Mouse (Mus musculus): ENCODE measurements around the gene Palm.

The Palm gene

GRCm38 (mm10) chr10:79772320-79772719 is 21.1 kb upstream of the Palm start:
- no peak for DNase-seq (ENCODE audit: low spot score in 2 of 2)

- DNase-seq (ENCODE audit: low spot score in 2 of 2): no peak
Measured at GRCm38 (mm10) chr10:79773208-79773607, 20.2 kb upstream of the Palm start.

GRCm38 (mm10) chr10:79774486-79775279 is 18.7 kb upstream of the Palm start:
- no peak for DNase-seq (ENCODE audit: low spot score in 2 of 2)

GRCm38 (mm10) chr10:79777103-79777531 is 16.3 kb upstream of the Palm start, which contains the start of gene Fstl3:
Fstl3 (plus strand) TSS chr10:79777272.
- peak in 1 of 2 experiments; percentile 36 for DNase-seq (ENCODE audit: low spot score in 2 of 2)

GRCm38 (mm10) chr10:79778006-79778405 is 15.4 kb upstream of the Palm start:
- peak; percentile 25 to 43 for DNase-seq (ENCODE audit: low spot score in 2 of 2)

GRCm38 (mm10) chr10:79779193-79779592 is 14.2 kb upstream of the Palm start:
- no peak for DNase-seq (ENCODE audit: low spot score in 2 of 2)

GRCm38 (mm10) chr10:79779784-79780663 is 13.3 kb upstream of the Palm start:
- peak; percentile 98 for DNase-seq (ENCODE audit: low spot score in 2 of 2)

- DNase-seq (ENCODE audit: low spot score in 2 of 2): no peak
Measured at GRCm38 (mm10) chr10:79780664-79781015, 12.7 kb upstream of the Palm start.

GRCm38 (mm10) chr10:79781139-79781538 is 12.2 kb upstream of the Palm start:
- no peak for DNase-seq (ENCODE audit: low spot score in 2 of 2)

GRCm38 (mm10) chr10:79781956-79782355 is 11.4 kb upstream of the Palm start:
- DNase-seq (ENCODE audit: low spot score in 2 of 2): no peak

GRCm38 (mm10) chr10:79783050-79783449 is 10.3 kb upstream of the Palm start:
- DNase-seq (ENCODE audit: low spot score in 2 of 2): no peak

GRCm38 (mm10) chr10:79783920-79784800 is 9.2 kb upstream of the Palm start:
- no peak for DNase-seq (ENCODE audit: low spot score in 2 of 2)

GRCm38 (mm10) chr10:79788386-79789158 is 4.8 kb upstream of the Palm start:
- peak in 1 of 2 experiments; percentile 73 for DNase-seq (ENCODE audit: low spot score in 2 of 2)

GRCm38 (mm10) chr10:79789581-79789980 is 3.8 kb upstream of the Palm start:
- no peak for DNase-seq (ENCODE audit: low spot score in 2 of 2)

- no peak for DNase-seq (ENCODE audit: low spot score in 2 of 2)
Measured at GRCm38 (mm10) chr10:79790861-79791260, 2.5 kb upstream of the Palm start, which contains the start of gene Prss57. Prss57 (minus strand) TSS chr10:79790961.

- no peak for DNase-seq (ENCODE audit: low spot score in 2 of 2)
Measured at GRCm38 (mm10) chr10:79792339-79793040, 882 bp upstream of the Palm start.

GRCm38 (mm10) chr10:79793738-79794490 is 542 bp downstream of the Palm start:
- DNase-seq (ENCODE audit: low spot score in 2 of 2): no peak

GRCm38 (mm10) chr10:79794491-79794931 is 1.1 kb downstream of the Palm start:
- DNase-seq (ENCODE audit: low spot score in 2 of 2): peak; percentile 73 to 88

GRCm38 (mm10) chr10:79795905-79796304 is 2.5 kb downstream of the Palm start:
- DNase-seq (ENCODE audit: low spot score in 2 of 2): no peak

Data from urinary bladder, postnatal 36 days (tissue).